Mouse (Mus musculus) natural killer cell, adult 2 months (primary cell): ENCODE data around the gene Map2.

Experiments used
- DNase-seq, 2 experiments: peaks; one replicate each; pipeline ENCODE4 v3.0.0; 2022; ENCODE audit warnings: low spot score in 2 of 2

Gene Map2

DNA sequence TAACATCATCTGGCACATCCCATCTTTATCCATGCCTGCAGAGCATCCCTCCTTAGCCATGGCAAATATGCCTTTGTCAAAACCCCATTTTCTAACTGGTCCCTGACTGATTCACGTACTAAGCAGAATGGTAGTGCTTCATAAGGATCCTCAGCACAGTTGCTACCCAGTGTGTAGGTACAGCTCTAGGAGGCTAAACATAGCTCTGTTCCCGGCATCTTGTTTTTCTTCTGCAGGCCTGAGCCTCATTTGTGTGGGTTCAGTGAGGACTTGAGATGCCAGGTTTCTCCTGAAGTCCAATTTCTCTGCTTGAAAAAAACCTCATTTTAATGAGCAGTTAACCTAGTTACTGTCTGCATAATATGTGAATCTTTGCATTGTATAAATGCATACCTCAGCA is 30.4 kb downstream of the Map2 start:
- no peak for DNase-seq

- DNase-seq = no peak
Measured at GRCm38 (mm10) chr1:66206904-66207303, 31.8 kb downstream of the Map2 start.

DNA sequence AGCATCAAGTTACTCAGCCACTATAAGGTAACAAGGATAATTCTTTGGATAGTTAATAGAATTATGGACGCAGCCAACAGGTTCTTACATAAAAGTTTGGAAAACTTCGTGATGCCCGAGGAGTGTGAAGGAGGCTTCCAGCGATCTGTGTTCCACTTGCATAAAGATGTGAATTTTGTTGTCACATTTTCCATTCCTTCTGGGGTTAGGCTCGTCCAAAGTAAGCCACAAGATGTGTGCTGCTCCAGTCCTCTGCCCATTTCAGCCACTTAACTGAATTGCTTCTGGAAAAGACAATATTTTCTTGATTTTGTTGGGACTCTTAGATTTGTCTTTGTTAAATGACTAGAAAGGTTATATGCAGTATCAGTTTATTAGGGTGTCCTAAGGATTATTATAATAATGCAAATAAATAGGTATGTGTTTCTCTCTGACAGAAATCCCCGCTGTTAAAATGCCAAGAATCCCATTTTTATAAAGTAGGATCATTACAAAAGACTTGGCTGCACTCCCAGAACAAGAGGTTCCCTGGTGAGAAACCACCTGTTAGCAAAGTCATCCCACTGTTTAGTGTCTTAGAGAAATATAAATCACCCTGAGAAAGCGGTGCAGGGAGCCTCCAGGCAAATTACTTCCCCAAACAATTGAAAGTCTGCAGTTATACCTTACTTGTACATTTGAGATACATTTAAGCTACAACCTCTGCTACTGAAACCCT is 36.2 kb downstream of the Map2 start:
- DNase-seq = no peak

GRCm38 (mm10) chr1:66221497-66221896 is 46.4 kb downstream of the Map2 start:
- DNase-seq = no peak

- no peak for DNase-seq
Measured at GRCm38 (mm10) chr1:66223331-66223730, 48.3 kb downstream of the Map2 start.

- no peak for DNase-seq
Measured at GRCm38 (mm10) chr1:66226372-66227368, 51.6 kb downstream of the Map2 start.

DNA sequence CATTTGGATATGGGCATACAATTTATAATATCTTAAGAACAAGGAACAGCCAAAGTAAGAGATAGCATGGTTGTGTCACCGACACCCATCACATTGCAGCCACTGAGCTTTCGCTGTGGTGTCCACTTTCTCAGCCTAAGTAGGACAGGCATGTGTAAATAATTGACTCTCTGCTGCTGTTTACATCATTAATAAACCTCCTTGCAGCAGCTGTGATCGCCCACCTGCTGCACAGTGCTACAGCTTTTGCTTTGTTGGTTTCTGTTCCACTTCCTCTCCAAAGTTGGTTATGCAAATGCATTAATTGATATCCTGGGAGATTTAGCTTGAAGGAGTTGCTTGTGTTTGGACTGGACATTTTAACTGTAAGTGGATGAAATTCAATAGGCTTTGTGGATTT is 53.1 kb downstream of the Map2 start:
- no peak for DNase-seq

- DNase-seq = no peak
Measured at GRCm38 (mm10) chr1:66230345-66230744, 55.3 kb downstream of the Map2 start.

GRCm38 (mm10) chr1:66231963-66232362 is 56.9 kb downstream of the Map2 start:
- no peak for DNase-seq

DNA sequence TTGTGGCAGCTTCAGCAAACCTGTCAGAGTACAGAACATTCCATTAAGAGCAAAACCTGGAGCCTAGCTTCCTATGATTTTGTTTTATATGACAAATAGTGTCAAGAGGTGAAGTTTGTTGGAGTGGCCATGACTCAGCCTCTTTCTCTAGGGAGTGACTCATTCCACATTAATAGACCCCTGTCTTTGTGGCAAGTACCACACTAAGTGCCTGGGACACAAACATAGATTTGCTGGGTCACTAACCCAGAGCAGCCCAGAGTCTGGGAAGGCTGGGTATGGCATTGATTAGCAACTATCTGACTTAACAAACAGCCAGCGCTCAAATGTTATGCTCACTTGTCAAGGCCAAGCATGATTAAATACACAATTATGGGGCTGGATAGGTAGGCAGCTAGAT is 69.8 kb downstream of the Map2 start:
- no peak for DNase-seq

DNA sequence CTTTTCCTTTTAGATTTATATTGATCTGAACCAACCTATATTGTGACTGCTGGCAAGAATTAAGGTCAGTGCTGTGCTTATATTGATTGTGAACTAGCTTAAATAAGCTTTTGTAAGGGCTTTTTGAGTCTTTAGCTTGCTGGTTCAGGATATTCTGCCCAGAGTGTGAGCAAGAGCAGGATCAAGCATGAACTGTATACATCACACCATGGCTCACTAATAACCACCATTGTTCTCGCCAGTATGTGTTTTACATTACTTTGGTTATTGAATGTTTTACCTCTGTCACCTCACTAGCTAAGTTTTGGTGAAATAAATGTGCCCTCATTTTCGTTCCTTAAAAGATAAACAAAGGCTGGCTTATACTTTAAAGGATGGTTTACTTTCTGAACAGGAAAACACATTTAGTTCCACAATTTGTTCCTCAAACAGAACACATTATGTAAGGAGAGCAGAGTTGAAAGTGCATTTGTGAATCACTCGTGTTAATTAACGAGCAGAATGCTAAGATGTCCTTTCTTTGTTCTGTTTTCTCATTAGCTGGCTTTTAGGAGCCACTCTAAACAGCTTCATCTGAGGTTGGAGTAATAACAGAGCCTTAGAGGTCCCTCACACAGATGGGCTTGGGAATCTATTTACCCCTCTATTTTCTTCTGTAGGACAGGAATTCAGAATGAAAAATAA is 76.7 kb downstream of the Map2 start:
- DNase-seq = no peak

DNA sequence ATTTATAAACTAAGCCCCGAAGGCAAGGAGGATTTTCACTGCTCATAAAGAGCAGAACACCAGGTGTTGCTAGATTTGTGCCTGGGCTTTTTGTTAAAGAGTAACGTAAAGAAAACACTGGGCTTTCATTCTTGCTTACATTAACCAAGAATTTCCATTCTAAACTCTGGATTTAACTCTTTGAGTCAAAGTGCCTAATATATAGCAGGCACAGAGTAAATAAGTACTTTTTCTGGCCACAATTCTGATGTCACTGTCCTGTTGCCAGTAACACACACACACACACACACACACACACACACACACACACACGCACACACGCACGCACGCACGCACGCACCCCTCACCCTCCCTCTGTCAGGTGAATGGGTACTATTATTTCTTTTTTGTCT is 77.3 kb downstream of the Map2 start:
- DNase-seq = no peak

GRCm38 (mm10) chr1:66263220-66263619 is 88.1 kb downstream of the Map2 start:
- no peak for DNase-seq

- no peak for DNase-seq
Measured at GRCm38 (mm10) chr1:66266231-66266924, 91.3 kb downstream of the Map2 start.

- DNase-seq = no peak
Measured at GRCm38 (mm10) chr1:66277663-66278062, 102.6 kb downstream of the Map2 start.

- DNase-seq = no peak
Measured at GRCm38 (mm10) chr1:66279222-66280009, 104.3 kb downstream of the Map2 start.

- DNase-seq = no peak
Measured at GRCm38 (mm10) chr1:66280152-66280551, 105.1 kb downstream of the Map2 start.

GRCm38 (mm10) chr1:66282447-66282846 is 107.4 kb downstream of the Map2 start:
- DNase-seq = no peak

DNA sequence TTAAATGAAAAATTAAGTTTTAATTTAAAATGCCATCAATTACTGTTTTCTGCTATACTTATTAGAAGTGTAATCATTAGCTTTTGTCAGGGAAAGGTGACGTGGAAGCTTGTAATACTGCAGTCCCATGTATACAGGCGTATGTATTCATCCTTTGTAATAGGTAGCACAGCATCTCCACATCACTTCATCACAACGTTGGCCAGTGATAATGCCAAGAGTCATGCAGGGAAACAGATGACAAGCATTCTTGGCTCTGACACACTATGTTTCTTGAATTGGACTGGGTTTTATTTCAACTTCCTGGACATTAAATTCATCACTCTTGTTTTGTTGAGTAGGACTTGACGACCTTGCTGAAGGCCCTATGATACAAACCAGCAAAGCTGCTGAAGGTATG is 113.9 kb downstream of the Map2 start:
- no peak for DNase-seq

- no peak for DNase-seq
Measured at GRCm38 (mm10) chr1:66292121-66292881, 117.2 kb downstream of the Map2 start.
